ENCODE assay signal across 9 mouse cellular contexts in genomic region chr4:96696614-96697360, GRCm38 (mm10). TPM values are rescaled to one million over a fixed set of nuclear protein-coding genes. Genes with fewer than 3 reads are reported as not detected.
DNase-seq lines count a peak whose midpoint lies in the region; ATAC-seq lines count a peak whose summit lies in the region.
"Had no signal": no experiment of that assay in that cellular context is flagged by ENCODE, and none has a peak within 500 bp of the region (broad histone marks: within the 10 kb centered on the region; RNA-seq: fewer than 3 reads in every experiment).

No protein-coding gene starts in this region.

- 36% methylated on average over 13 of the region's 13 CpGs for WGBS in forebrain, embryonic 13.5 days
- WGBS in hindbrain, embryonic 16.5 days: 28% methylated on average over 13 of the region's 13 CpGs
- WGBS in midbrain, embryonic 12.5 days: 42% methylated on average over 13 of the region's 13 CpGs
- WGBS in stomach, embryonic 16.5 days: 29% methylated on average over 13 of the region's 13 CpGs

- DNase-seq in adrenal gland, adult 18-20 months (ENCODE audit: low spot score in 2 of 2): peak; percentile 10 to 25
- DNase-seq in adrenal gland, postnatal 4 days (ENCODE audit: low spot score in 2 of 2): no peak
- DNase-seq in c-Kit-positive CD71-negative TER-119-negative erythroid progenitor cells, embryonic 14.5 days (ENCODE audit: low read depth): peak; percentile 56
- peak; percentile 63 to 82 for DNase-seq in left cerebral cortex, postnatal 10 days (ENCODE audit: extremely low spot score in 1 of 2, low spot score in 2 of 2)

- peak; percentile 84 for ATAC-seq in forebrain, embryonic 13.5 days
- ATAC-seq in hindbrain, embryonic 16.5 days: peak; percentile 90
- peak; percentile 76 for ATAC-seq in midbrain, embryonic 12.5 days (ENCODE audit: low FRiP score, low read depth)
- peak; percentile 40; the same call in 1 of the 2 replicates for ATAC-seq in stomach, embryonic 16.5 days (ENCODE audit: insufficient read depth, low FRiP score)

- H3K9ac ChIP-seq in forebrain, embryonic 13.5 days: no peak overlapping the region
- peak overlapping the region; percentile 43 for H3K9ac ChIP-seq in hindbrain, embryonic 16.5 days (ENCODE audit: low read depth, low read length)
- H3K9ac ChIP-seq in midbrain, embryonic 12.5 days (replicated peaks): no peak overlapping the region
- H3K9ac ChIP-seq in stomach, embryonic 16.5 days (ENCODE audit: low read length): no peak overlapping the region

- peaks cover 25% of the 10 kb centered on the region for H3K4me1 ChIP-seq in forebrain, embryonic 13.5 days
- H3K4me1 ChIP-seq in hindbrain, embryonic 16.5 days (ENCODE audit: control insufficient read depth, insufficient read depth, low read depth, low read length): peaks cover 16% of the 10 kb centered on the region
- H3K4me1 ChIP-seq in midbrain, embryonic 12.5 days: peaks cover 14% of the 10 kb centered on the region; the same call in 1 of the 2 replicates
- no peaks in the 10 kb centered on the region for H3K4me1 ChIP-seq in stomach, embryonic 16.5 days (ENCODE audit: control insufficient read depth, insufficient read depth, low read length)

- H3K9me3 ChIP-seq in forebrain, embryonic 13.5 days (replicated peaks): no peaks in the 10 kb centered on the region
- no peaks in the 10 kb centered on the region for H3K9me3 ChIP-seq in hindbrain, embryonic 16.5 days (ENCODE audit: control insufficient read depth, low read length)
- no peaks in the 10 kb centered on the region for H3K9me3 ChIP-seq in midbrain, embryonic 12.5 days
- H3K9me3 ChIP-seq in stomach, embryonic 16.5 days (replicated peaks; ENCODE audit: control insufficient read depth, low read length): no peaks in the 10 kb centered on the region

- no peaks in the 10 kb centered on the region for H3K36me3 ChIP-seq in forebrain, embryonic 13.5 days (ENCODE audit: poor library complexity, severe bottlenecking)
- H3K36me3 ChIP-seq in hindbrain, embryonic 16.5 days (ENCODE audit: control insufficient read depth, insufficient read depth, low read length): no peaks in the 10 kb centered on the region
- H3K36me3 ChIP-seq in midbrain, embryonic 12.5 days: no peaks in the 10 kb centered on the region
- no peaks in the 10 kb centered on the region for H3K36me3 ChIP-seq in stomach, embryonic 16.5 days (ENCODE audit: control insufficient read depth, insufficient read depth, low read length)

- H3K27me3 ChIP-seq in forebrain, embryonic 13.5 days: no peaks in the 10 kb centered on the region
- no peaks in the 10 kb centered on the region for H3K27me3 ChIP-seq in hindbrain, embryonic 16.5 days (replicated peaks; ENCODE audit: control insufficient read depth, insufficient read depth, low read length)
- no peaks in the 10 kb centered on the region for H3K27me3 ChIP-seq in midbrain, embryonic 12.5 days
- H3K27me3 ChIP-seq in stomach, embryonic 16.5 days (ENCODE audit: control insufficient read depth, insufficient read depth, low read length): no peaks in the 10 kb centered on the region

- peak overlapping the region; percentile 25 for H3K4me2 ChIP-seq in forebrain, embryonic 13.5 days
- H3K4me2 ChIP-seq in hindbrain, embryonic 16.5 days (ENCODE audit: low read length): peak overlapping the region; percentile 46
- H3K4me2 ChIP-seq in midbrain, embryonic 12.5 days (replicated peaks): no peak overlapping the region
- peak overlapping the region; percentile 16; the same call in 1 of the 2 replicates for H3K4me2 ChIP-seq in stomach, embryonic 16.5 days (ENCODE audit: low read depth, low read length)

- no peak overlapping the region for H3K4me3 ChIP-seq in forebrain, embryonic 13.5 days
- H3K4me3 ChIP-seq in hindbrain, embryonic 16.5 days (ENCODE audit: low read length): 0 out of 2 replicates have a peak overlapping the region, but pooled peaks have one; percentile 10
- no peak overlapping the region for H3K4me3 ChIP-seq in midbrain, embryonic 12.5 days
- no peak overlapping the region for H3K4me3 ChIP-seq in stomach, embryonic 16.5 days (replicated peaks; ENCODE audit: low read length)

- peak overlapping the region; percentile 83 for H3K27ac ChIP-seq in forebrain, embryonic 13.5 days
- H3K27ac ChIP-seq in hindbrain, embryonic 16.5 days (ENCODE audit: low read depth, low read length): peak overlapping the region; percentile 75
- H3K27ac ChIP-seq in midbrain, embryonic 12.5 days (replicated peaks): 0 out of 2 replicates have a peak overlapping the region, but pooled peaks have one; percentile 5
- no peak overlapping the region; the same call in 1 of the 2 replicates for H3K27ac ChIP-seq in stomach, embryonic 16.5 days (ENCODE audit: low read length)
- H3K27ac ChIP-seq: macrophage had no signal

- intact Hi-C loops in left cerebral cortex, postnatal 10 days (cut with DNase I): loop anchor here (10.0 kb wide), 2 partner anchors 338 to 1998 kb away; no protein-coding TSS in a partner anchor

RNA-seq across cellular contexts. Expression of gene Cyp2j5, which starts 32.8 kb away (rescaled TPM):
- total RNA-seq in adrenal gland, adult 18-20 months (2021): under 1 TPM in 1 of 2 experiments, not detected in 1; 0.50 TPM
- total RNA-seq in adrenal gland, postnatal 4 days (2021): 1 to 10 TPM; 4.0 to 9.7 TPM
- polyA plus RNA-seq in forebrain, embryonic 13.5 days (2015; fragmentation: Nextera tagmentation; extraction: Ambion mirVana): not detected in 2 replicates
- not detected in 2 replicates for polyA plus RNA-seq in hindbrain, embryonic 16.5 days (2015; fragmentation: Nextera tagmentation; extraction: Ambion mirVana)
- not detected for total RNA-seq in left cerebral cortex, postnatal 10 days (2021)
- polyA plus RNA-seq in midbrain, embryonic 12.5 days (2016; fragmentation: Nextera tagmentation; extraction: Ambion mirVana): not detected in 2 replicates
- 0.09 and 0.14 TPM in 2 replicates for polyA plus RNA-seq in stomach, embryonic 16.5 days (2015; fragmentation: Nextera tagmentation; extraction: Ambion mirVana)
- polyA plus RNA-seq: macrophage had no signal

Comparison
In these comparisons a context has a peak if more than half of its experiments do, and no peak if none do; other contexts are left out.
1. DNase-seq: peak in adrenal gland, adult 18-20 months (2 of 2), c-Kit-positive CD71-negative TER-119-negative erythroid progenitor cells, embryonic 14.5 days (single experiment) and left cerebral cortex, postnatal 10 days (2 of 2); none in adrenal gland, postnatal 4 days (0 of 2).
2. ATAC-seq: peak in every context shown above with its lines; median percentile 90 in hindbrain, embryonic 16.5 days; 84 in forebrain, embryonic 13.5 days; 76 in midbrain, embryonic 12.5 days; 40 in stomach, embryonic 16.5 days.